24 mouse cellular contexts compared by ENCODE assay signal in genomic region chr7:83726936-83727632, GRCm38 (mm10). TPM values are rescaled to one million over a fixed set of nuclear protein-coding genes. Genes with fewer than 3 reads are reported as not detected.
DNase-seq lines count a peak whose midpoint lies in the region; TF ChIP-seq lines count a peak whose summit lies in the region.
"Had no signal": no experiment of that assay in that cellular context is flagged by ENCODE, and none has a peak within 500 bp of the region (broad histone marks: within the 10 kb centered on the region; RNA-seq: fewer than 3 reads in every experiment).

No protein-coding gene starts in this region.

- H3K36me3 ChIP-seq in heart, embryonic 10.5 days: no peaks in the 10 kb centered on the region
- H3K36me3 ChIP-seq: G1E; hindbrain, embryonic 13.5 days; limb, embryonic 15.5 days; liver, embryonic 13.5 days; stomach, embryonic 15.5 days had no signal

- TF ChIP-seq CTCF in cerebellum, adult 2 months (IDR thresholded peaks at IDR 0.05; ENCODE audit: borderline replicate concordance, insufficient read depth, low read depth, low read length): no peak

- peak in 1 of 2 experiments; percentile 13 for DNase-seq in cerebellum, adult 2 months
- DNase-seq in cerebellum, postnatal 4 days (ENCODE audit: low spot score in 2 of 2): no peak
- peak; percentile 47 for DNase-seq in heart, embryonic 10.5 days (ENCODE audit: low spot score)
- no peak for DNase-seq in heart, postnatal 25 days (ENCODE audit: low spot score)
- DNase-seq in embryo, embryonic 10.5 days (ENCODE audit: low spot score): peak; percentile 51
- DNase-seq in mesoderm, embryonic 11.5 days (ENCODE audit: low read depth, low spot score): peak; percentile 63
- no peak for DNase-seq in frontal cortex, adult 2 months (ENCODE audit: extremely low spot score in 1 of 2, low spot score in 1 of 2)
- DNase-seq: adrenal gland, postnatal 10 days; gastrocnemius, adult 2 months; gastrocnemius, postnatal 36 days; heart, postnatal 36 days; kidney, adult 8-10 months; layer of hippocampus, postnatal 36 days; left cerebral cortex, postnatal 4 days; liver, embryonic 13.5 days; lung, adult 18-20 months; midbrain, embryonic 14.5 days; thymus, postnatal 25 days had no signal

- intact Hi-C loops in heart, postnatal 25 days (cut with DNase I): no loop called here

- peaks cover 39% of the 10 kb centered on the region for H3K4me1 ChIP-seq in cerebellum, adult 2 months (ENCODE audit: control insufficient read depth, insufficient read depth, low read length)
- peaks cover 23% of the 10 kb centered on the region; the same call in 1 of the 2 replicates for H3K4me1 ChIP-seq in heart, embryonic 10.5 days
- H3K4me1 ChIP-seq: liver, embryonic 13.5 days; stomach, embryonic 15.5 days had no signal

- H3K4me3 ChIP-seq in cerebellum, adult 2 months (replicated peaks; ENCODE audit: insufficient read depth, low read depth, low read length): no peak overlapping the region
- H3K4me3 ChIP-seq in heart, embryonic 10.5 days: no peak overlapping the region
- H3K4me3 ChIP-seq: gastrocnemius, adult 2 months; hindbrain, embryonic 13.5 days; limb, embryonic 15.5 days; liver, embryonic 13.5 days; stomach, embryonic 15.5 days had no signal

- H3K9me3 ChIP-seq in heart, embryonic 10.5 days: no peaks in the 10 kb centered on the region
- H3K9me3 ChIP-seq: G1E; hindbrain, embryonic 13.5 days; limb, embryonic 15.5 days; liver, embryonic 13.5 days; stomach, embryonic 15.5 days had no signal

- H3K27ac ChIP-seq in cerebellum, adult 2 months (ENCODE audit: insufficient read depth, low read length): peak overlapping the region; percentile 67; the same call in 1 of the 2 replicates
- H3K27ac ChIP-seq in heart, embryonic 10.5 days: no peak overlapping the region
- H3K27ac ChIP-seq: gastrocnemius, adult 2 months; hindbrain, embryonic 13.5 days; limb, embryonic 15.5 days; liver, embryonic 13.5 days; macrophage; stomach, embryonic 15.5 days had no signal

- WGBS in cerebellum, adult 2 months: 36% methylated on average over 5 of the region's 5 CpGs
- 61% methylated on average over 5 of the region's 5 CpGs for WGBS in heart, embryonic 10.5 days

- TF ChIP-seq POLR2A in cerebellum, adult 2 months (IDR thresholded peaks at IDR 0.05; ENCODE audit: borderline replicate concordance, insufficient read depth, low read length): no peak

- no peaks in the 10 kb centered on the region for H3K27me3 ChIP-seq in cerebellum, adult 2 months (ENCODE audit: control insufficient read depth, insufficient read depth, low read length)
- no peaks in the 10 kb centered on the region for H3K27me3 ChIP-seq in heart, embryonic 10.5 days (ENCODE audit: insufficient read depth, poor library complexity, severe bottlenecking)
- H3K27me3 ChIP-seq: hindbrain, embryonic 13.5 days; limb, embryonic 15.5 days; liver, embryonic 13.5 days; Patski; stomach, embryonic 15.5 days had no signal

RNA-seq across cellular contexts. Expression of gene Il16, which starts 18.4 kb away (rescaled TPM):
- polyA plus RNA-seq in cerebellum, adult 2 months (2012; rRNA removed): 84.9 and 108 TPM in 2 replicates
- polyA plus RNA-seq in heart, embryonic 10.5 days (2016; fragmentation: Nextera tagmentation; extraction: Ambion mirVana): 1.7 and 2.0 TPM in 2 replicates
- total RNA-seq in heart, postnatal 25 days (2021): 1 to 10 TPM; 8.2 to 8.4 TPM
- 1.5 and 2.0 TPM in 2 replicates for polyA plus RNA-seq in frontal cortex, adult 2 months (2012; rRNA removed)

Comparison
In these comparisons a context has a peak if more than half of its experiments do, and no peak if none do; other contexts are left out.
1. DNase-seq: peak in heart, embryonic 10.5 days (single experiment), embryo, embryonic 10.5 days (single experiment) and mesoderm, embryonic 11.5 days (single experiment); none in cerebellum, postnatal 4 days (0 of 2), heart, postnatal 25 days (single experiment) and frontal cortex, adult 2 months (0 of 2).
2. RNA of gene Il16, which starts 18.4 kb away (polyA plus RNA-seq): 84.9 to 108 TPM in cerebellum, adult 2 months; 1.5 to 2.0 TPM in frontal cortex, adult 2 months and 1.7 to 2.0 TPM in heart, embryonic 10.5 days; every median in the first group is over 10 times any median in the second.